Mouse (Mus musculus) right cerebral cortex, postnatal 14 days (tissue): Measurements from ENCODE around the gene Gm10197.
"Not testable (repeated sequence)": the region's sequence is repeated elsewhere in the genome, so short reads cannot be mapped to it uniquely, and the experiment has no call there.

Source experiments
- DNase-seq: peaks from one replicate; pipeline ENCODE4 v3.0.0; 2022

Gene Gm10197

GRCm38 (mm10) chr19:53371666-53372065 is at the start of gene Gm10197:
TSS of gene Gm10197 (minus strand) at chr19:53371766.
- no peak for DNase-seq

- DNase-seq = peak; percentile 57
These were observed 49.5 kb upstream of the Gm10197 start for GRCm38 (mm10) chr19:53420924-53421582.

- peak; percentile 41 for DNase-seq
These were observed 48.3 kb upstream of the Gm10197 start for GRCm38 (mm10) chr19:53419834-53420233.

- DNase-seq = no peak
These were observed 43.6 kb upstream of the Gm10197 start for GRCm38 (mm10) chr19:53415198-53415597.

- DNase-seq = no peak
These were observed 43.1 kb upstream of the Gm10197 start for GRCm38 (mm10) chr19:53414650-53415049.

- no peak for DNase-seq
These were observed 42.2 kb upstream of the Gm10197 start for GRCm38 (mm10) chr19:53413617-53414380.

GRCm38 (mm10) chr19:53412149-53412848 is 40.7 kb upstream of the Gm10197 start:
- DNase-seq = no peak

- DNase-seq = no peak
These were observed 38.2 kb upstream of the Gm10197 start for GRCm38 (mm10) chr19:53409663-53410307.

GRCm38 (mm10) chr19:53408398-53408797 is 36.8 kb upstream of the Gm10197 start:
- no peak for DNase-seq

- no peak for DNase-seq
These were observed 35.8 kb upstream of the Gm10197 start for GRCm38 (mm10) chr19:53407350-53407749.

GRCm38 (mm10) chr19:53405810-53406209 is 34.2 kb upstream of the Gm10197 start:
- no peak for DNase-seq

- no peak for DNase-seq
These were observed 33.3 kb upstream of the Gm10197 start for GRCm38 (mm10) chr19:53404837-53405356.

GRCm38 (mm10) chr19:53404219-53404836 is 32.8 kb upstream of the Gm10197 start:
- DNase-seq = no peak

GRCm38 (mm10) chr19:53402741-53403432 is 31.3 kb upstream of the Gm10197 start:
- DNase-seq = no peak

- DNase-seq = no peak
These were observed 29.0 kb upstream of the Gm10197 start for GRCm38 (mm10) chr19:53400332-53401110.

- DNase-seq = no peak
These were observed 27.6 kb upstream of the Gm10197 start for GRCm38 (mm10) chr19:53399213-53399612.

- no peak for DNase-seq
These were observed 26.1 kb upstream of the Gm10197 start for GRCm38 (mm10) chr19:53397451-53398233.

- DNase-seq = not testable (repeated sequence)
These were observed 24.2 kb upstream of the Gm10197 start for GRCm38 (mm10) chr19:53395805-53396204.

- not testable (repeated sequence) for DNase-seq
These were observed 23.4 kb upstream of the Gm10197 start for GRCm38 (mm10) chr19:53394956-53395355.

GRCm38 (mm10) chr19:53394552-53394951 is 23.0 kb upstream of the Gm10197 start:
- DNase-seq = no peak
